Mouse (Mus musculus) embryo, embryonic 11.5 days (tissue): ENCODE data around the gene Uqcc2.

Experiments used
- DNase-seq: peaks from one replicate; pipeline ENCODE4 v3.0.0-alpha.2; 2012; ENCODE audit warnings: low read depth, low spot score

Uqcc2 gene

GRCm38 (mm10) chr17:27077920-27078319 is 55.8 kb downstream of the Uqcc2 start:
- DNase-seq: no peak

GRCm38 (mm10) chr17:27077133-27077532 is 56.6 kb downstream of the Uqcc2 start:
- DNase-seq: no peak

- no peak for DNase-seq
These were observed 58.6 kb downstream of the Uqcc2 start for GRCm38 (mm10) chr17:27074849-27075745.

- no peak for DNase-seq
These were observed 59.5 kb downstream of the Uqcc2 start for GRCm38 (mm10) chr17:27074236-27074635.

- DNase-seq: no peak
These were observed 59.9 kb downstream of the Uqcc2 start for GRCm38 (mm10) chr17:27073778-27074177.

- DNase-seq: no peak
These were observed 60.6 kb downstream of the Uqcc2 start for GRCm38 (mm10) chr17:27073126-27073525.
